ENCODE assay signal across 15 mouse cellular contexts in genomic region chr13:112803106-112803505, GRCm38 (mm10). TPM values are rescaled to one million over a fixed set of nuclear protein-coding genes. Genes with fewer than 3 reads are reported as not detected.
DNase-seq lines count a peak whose midpoint lies in the region; ATAC-seq and TF ChIP-seq lines count a peak whose summit lies in the region.
"Had no signal": no experiment of that assay in that cellular context is flagged by ENCODE, and none has a peak within 500 bp of the region (broad histone marks: within the 10 kb centered on the region; RNA-seq: fewer than 3 reads in every experiment).

No protein-coding gene starts in this region.

- ATAC-seq in heart, embryonic 15.5 days (replicated peaks; ENCODE audit: insufficient number of reproducible peaks, insufficient read depth, low FRiP score, low read depth) = no peak
- ATAC-seq in lung, embryonic 14.5 days (ENCODE audit: insufficient read depth) = no peak
- no peak for ATAC-seq in intestine, embryonic 14.5 days (replicated peaks; ENCODE audit: low FRiP score, low TSS enrichment, low read depth)
- ATAC-seq: CD4-positive, CD25-positive, alpha-beta regulatory T cell, adult 4 months; forebrain, embryonic 14.5 days had no signal

- H3K4me2 ChIP-seq in heart, embryonic 15.5 days = peak overlapping the region; percentile 27
- peak overlapping the region; percentile 23; the same call in 1 of the 2 replicates for H3K4me2 ChIP-seq in lung, embryonic 14.5 days
- peak overlapping the region; percentile 23; the same call in 1 of the 2 replicates for H3K4me2 ChIP-seq in intestine, embryonic 14.5 days (ENCODE audit: low read length)
- peak overlapping the region; percentile 59 for H3K4me2 ChIP-seq in myocyte (ENCODE audit: low read depth)

- no peaks in the 10 kb centered on the region for H3K9me3 ChIP-seq in heart, embryonic 15.5 days (replicated peaks)
- no peaks in the 10 kb centered on the region; the same call in 1 of the 2 replicates for H3K9me3 ChIP-seq in lung, embryonic 14.5 days (ENCODE audit: low read depth, low read length)
- no peaks in the 10 kb centered on the region for H3K9me3 ChIP-seq in intestine, embryonic 14.5 days (ENCODE audit: control insufficient read depth, low read length)

- peaks cover 14% of the 10 kb centered on the region for H3K36me3 ChIP-seq in heart, embryonic 15.5 days
- H3K36me3 ChIP-seq in lung, embryonic 14.5 days (ENCODE audit: insufficient read depth) = peaks cover 19% of the 10 kb centered on the region
- H3K36me3 ChIP-seq in intestine, embryonic 14.5 days (ENCODE audit: control insufficient read depth, insufficient read depth, low read length) = peaks cover 26% of the 10 kb centered on the region
- peaks cover 21% of the 10 kb centered on the region for H3K36me3 ChIP-seq in myocyte (ENCODE audit: control insufficient read depth, insufficient read depth)

- no peaks in the 10 kb centered on the region for H3K27me3 ChIP-seq in heart, embryonic 15.5 days
- no peaks in the 10 kb centered on the region for H3K27me3 ChIP-seq in lung, embryonic 14.5 days (ENCODE audit: insufficient read depth, low read length)
- H3K27me3 ChIP-seq in intestine, embryonic 14.5 days (replicated peaks; ENCODE audit: control insufficient read depth, insufficient read depth, low read length) = no peaks in the 10 kb centered on the region
- no peaks in the 10 kb centered on the region for H3K27me3 ChIP-seq in myocyte (ENCODE audit: control insufficient read depth, insufficient read depth, insufficient read length)

- TF ChIP-seq POLR2A in myocyte (IDR thresholded peaks at IDR 0.05; ENCODE audit: insufficient read length, low read depth) = no peak

- no peak overlapping the region for H3K27ac ChIP-seq in heart, embryonic 15.5 days
- H3K27ac ChIP-seq in lung, embryonic 14.5 days (ENCODE audit: low read depth) = no peak overlapping the region
- no peak overlapping the region for H3K27ac ChIP-seq in intestine, embryonic 14.5 days (ENCODE audit: low read depth)

- intact Hi-C loops in heart, postnatal 25 days (cut with DNase I) = no loop called here

- no peak overlapping the region for H3K9ac ChIP-seq in heart, embryonic 15.5 days
- no peak overlapping the region for H3K9ac ChIP-seq in lung, embryonic 14.5 days
- no peak overlapping the region for H3K9ac ChIP-seq in intestine, embryonic 14.5 days (ENCODE audit: low read length)

- no peak overlapping the region for H3ac ChIP-seq in myocyte (ENCODE audit: control insufficient read depth, insufficient read length)

- no peak for TF ChIP-seq CTCF in lung, embryonic 14.5 days (IDR thresholded peaks at IDR 0.05; ENCODE audit: low read depth)

- H3K4me1 ChIP-seq in heart, embryonic 15.5 days (replicated peaks) = peaks cover 14% of the 10 kb centered on the region
- H3K4me1 ChIP-seq in lung, embryonic 14.5 days (ENCODE audit: insufficient read depth) = no peaks in the 10 kb centered on the region
- H3K4me1 ChIP-seq in intestine, embryonic 14.5 days (replicated peaks; ENCODE audit: control insufficient read depth, insufficient read depth, low read length) = peaks cover 21% of the 10 kb centered on the region

- WGBS in heart, embryonic 15.5 days = 87% methylated on average over 7 of the region's 7 CpGs
- WGBS in lung, embryonic 14.5 days = 92% methylated on average over 7 of the region's 7 CpGs
- WGBS in intestine, embryonic 14.5 days = 92% methylated on average over 7 of the region's 7 CpGs

- no peak for DNase-seq in heart, postnatal 25 days (ENCODE audit: low spot score)
- DNase-seq in lung, embryonic 14.5 days = no peak
- no peak for DNase-seq in lung, postnatal 25 days (ENCODE audit: low spot score)
- no peak for DNase-seq in intestine, embryonic 14.5 days (ENCODE audit: low spot score)
- no peak for DNase-seq in MN1 (ENCODE audit: low spot score)
- DNase-seq in urinary bladder, postnatal 10 days (ENCODE audit: low spot score) = no peak
- DNase-seq: adrenal gland, postnatal 10 days; cerebellum, adult 18-20 months; kidney, postnatal 14 days; layer of hippocampus, postnatal 36 days; thymus, postnatal 36 days had no signal

- H3K79me2 ChIP-seq in myocyte (ENCODE audit: control insufficient read depth, insufficient read depth) = peaks cover 43% of the 10 kb centered on the region

- 0 out of 2 replicates have a peak overlapping the region, but pooled peaks have one; percentile 5 for H3K4me3 ChIP-seq in heart, embryonic 15.5 days
- no peak overlapping the region for H3K4me3 ChIP-seq in lung, embryonic 14.5 days (ENCODE audit: low read depth, low read length)
- H3K4me3 ChIP-seq in intestine, embryonic 14.5 days (ENCODE audit: low read depth, low read length) = no peak overlapping the region
- H3K4me3 ChIP-seq in myocyte = peak overlapping the region; percentile 67

TF ChIP-seq in myocyte, 11 proteins besides CTCF, POLR2A, EP300 and RAD21:
- TF ChIP-seq MYOG (IDR thresholded peaks at IDR 0.05; ENCODE audit: control insufficient read depth in 1 of 3, insufficient read depth in 1 of 3, insufficient read length in 2 of 3, low read depth in 2 of 3) = no peak
- no peak for TF ChIP-seq SRF (IDR thresholded peaks at IDR 0.05; ENCODE audit: control insufficient read depth, insufficient read length, low read depth)
- TF ChIP-seq MAX (IDR thresholded peaks at IDR 0.05; ENCODE audit: low read depth) = no peak
- TF ChIP-seq CEBPB (IDR thresholded peaks at IDR 0.05; ENCODE audit: insufficient read depth, poor library complexity, severe bottlenecking) = no peak
- TF ChIP-seq REST (IDR thresholded peaks at IDR 0.05; ENCODE audit: insufficient read depth, insufficient read length) = no peak
- no peak for TF ChIP-seq E2F4 (IDR thresholded peaks at IDR 0.05; ENCODE audit: insufficient read depth)
- no peak for TF ChIP-seq TCF12 (IDR thresholded peaks at IDR 0.05; ENCODE audit: insufficient read depth, poor library complexity, severe bottlenecking)
TF ChIP-seq in myocyte: peak in this region for 0.

RNA-seq across cellular contexts. Expression of gene Plpp1, which starts 2.5 kb away (rescaled TPM):
- polyA plus RNA-seq in heart, embryonic 15.5 days (2015; fragmentation: Nextera tagmentation; extraction: Ambion mirVana) = 54.1 and 61.2 TPM in 2 replicates
- 10 to 100 TPM; 59.4 to 63.6 TPM for total RNA-seq in heart, postnatal 25 days (2021)
- 52.7 and 58.5 TPM in 2 replicates for polyA plus RNA-seq in lung, embryonic 14.5 days (2014; fragmentation: Nextera tagmentation; extraction: Ambion mirVana)
- polyA plus RNA-seq in intestine, embryonic 14.5 days (2014; fragmentation: Nextera tagmentation; extraction: Ambion mirVana) = 77.6 and 83.4 TPM in 2 replicates
- 133 TPM for polyA plus RNA-seq in myocyte (2012; fragmentation: generic; extraction: Trizol)

Comparison
In these comparisons a context has a peak if more than half of its experiments do, and no peak if none do; other contexts are left out.
1. H3K4me3 ChIP-seq: peak in heart, embryonic 15.5 days (single experiment) and myocyte (single experiment); none in lung, embryonic 14.5 days (single experiment) and intestine, embryonic 14.5 days (single experiment).
2. Peak in every context shown above with its lines, with median percentiles within 50 percentile points of each other: H3K4me2 ChIP-seq.